Mouse (Mus musculus): ENCODE measurements at regions not wholly inside any gene's neighbourhood (a gene's known extent, or its start where the extent isn't known, plus 50 kb on each side); places are given as distances from the start of the nearest gene placed in this dataset.

GRCm38 (mm10) chr13:115465689-115466088, 363.9 kb upstream of the Itga1 start:
- TF ChIP-seq CTCF (IDR thresholded peaks at IDR 0.05; ENCODE audit: extremely low read depth, insufficient read length, insufficient replicate concordance, low read depth, low read length): no peak
- TF ChIP-seq POLR2A (IDR thresholded peaks at IDR 0.05; ENCODE audit: low read depth, low read length): no peak
